Mouse (Mus musculus): ENCODE results near the gene Fmnl2.

Gene Fmnl2

DNA sequence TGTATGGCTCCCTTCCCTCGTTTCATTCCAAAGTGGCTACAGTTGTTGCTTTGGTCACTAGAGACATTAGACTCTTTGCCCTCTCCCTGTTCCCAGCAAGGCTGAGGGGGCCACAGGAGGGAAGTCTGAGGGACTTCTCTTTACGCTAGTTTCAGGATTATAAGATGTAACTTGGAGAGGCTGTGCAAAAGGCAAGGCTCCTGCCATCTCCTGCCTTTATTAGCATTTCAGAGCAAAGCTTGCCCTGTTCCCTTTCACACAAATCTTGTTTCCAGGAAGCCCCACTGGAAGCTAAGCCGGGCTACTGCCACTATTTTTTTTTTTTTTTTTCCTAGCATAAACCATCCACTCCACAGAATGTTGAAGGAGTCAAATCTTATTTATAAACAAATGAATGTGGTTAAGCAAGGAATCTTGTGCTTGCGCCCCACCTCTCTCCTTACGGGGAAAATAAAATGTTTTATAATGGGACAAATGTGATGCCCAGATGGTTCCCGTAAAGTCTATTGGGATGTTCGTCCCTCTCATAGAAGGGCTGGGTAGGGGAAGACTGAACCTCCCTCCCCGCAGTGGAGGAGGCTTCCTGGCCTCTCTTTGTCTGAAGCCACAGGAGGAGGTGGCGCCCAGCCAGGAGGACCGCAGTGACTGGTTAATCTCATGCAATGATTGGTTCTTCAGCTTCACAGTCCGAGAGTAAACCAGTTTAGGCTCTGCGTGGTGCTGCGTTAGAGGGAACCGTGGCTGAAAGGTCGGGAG lies 101.1 kb downstream of the Fmnl2 start:
- DNase-seq, result peak; percentile 91 to 93

DNA sequence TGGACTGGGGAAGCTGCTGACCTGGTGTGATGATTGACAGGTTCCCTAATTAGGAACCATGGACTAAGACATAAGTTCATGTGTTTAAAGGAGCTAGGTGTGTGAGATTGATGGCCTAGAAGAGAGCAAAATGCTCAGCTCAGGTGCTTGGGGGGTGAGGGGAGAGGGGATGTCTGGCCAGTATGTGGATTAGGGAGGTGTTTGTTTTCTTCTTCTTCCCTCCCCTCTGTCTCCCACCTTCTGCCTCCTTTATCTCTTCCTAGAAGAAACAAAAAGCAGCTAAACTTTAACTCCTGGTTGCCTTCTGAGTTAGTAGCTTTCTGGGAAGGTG lies 101.6 kb downstream of the Fmnl2 start:
- DNase-seq, result no peak

DNA sequence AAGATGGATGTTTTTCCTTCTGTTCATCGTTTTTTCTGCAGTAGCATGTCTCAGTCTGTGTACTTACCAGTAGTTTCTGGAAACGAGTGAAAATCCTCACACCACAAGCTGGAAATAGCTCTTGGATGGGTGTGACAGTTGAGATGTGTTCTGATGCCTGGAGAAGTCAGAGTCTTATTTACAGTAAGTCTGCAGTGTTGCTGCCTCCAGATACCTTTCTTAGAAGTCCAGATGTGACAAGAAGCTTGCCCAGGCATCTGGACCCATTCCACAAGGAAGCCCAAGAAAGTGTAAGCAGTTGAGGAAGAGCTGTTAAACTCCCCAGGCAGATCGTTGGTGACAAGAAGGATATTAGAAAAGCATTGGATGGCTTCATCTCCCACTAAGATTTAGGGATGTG lies 102.3 kb downstream of the Fmnl2 start:
- no peak for DNase-seq

DNA sequence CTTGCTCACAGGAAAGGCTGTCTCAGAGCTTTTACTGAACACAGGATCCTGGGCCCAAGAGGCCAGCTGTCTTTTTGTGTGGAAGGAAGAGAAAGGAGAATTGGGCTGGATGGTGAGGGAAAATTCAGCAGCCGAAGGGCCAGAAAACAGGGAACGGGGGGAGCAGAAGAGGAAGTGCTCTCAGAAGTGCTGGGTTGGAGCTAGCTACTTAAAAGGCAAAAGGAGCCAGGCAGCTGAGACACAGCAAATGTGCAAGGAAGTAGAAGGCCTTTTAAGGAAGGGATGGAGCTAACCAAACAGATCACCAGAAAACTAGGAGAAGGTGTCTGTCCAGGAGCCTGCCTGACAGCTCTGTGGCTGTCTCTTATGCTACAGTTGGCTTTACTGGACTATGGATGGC lies 103.0 kb downstream of the Fmnl2 start:
- no peak for DNase-seq

- no peak for DNase-seq
Observed at GRCm38 (mm10) chr2:52963439-52963838, 105.8 kb downstream of the Fmnl2 start.

DNA sequence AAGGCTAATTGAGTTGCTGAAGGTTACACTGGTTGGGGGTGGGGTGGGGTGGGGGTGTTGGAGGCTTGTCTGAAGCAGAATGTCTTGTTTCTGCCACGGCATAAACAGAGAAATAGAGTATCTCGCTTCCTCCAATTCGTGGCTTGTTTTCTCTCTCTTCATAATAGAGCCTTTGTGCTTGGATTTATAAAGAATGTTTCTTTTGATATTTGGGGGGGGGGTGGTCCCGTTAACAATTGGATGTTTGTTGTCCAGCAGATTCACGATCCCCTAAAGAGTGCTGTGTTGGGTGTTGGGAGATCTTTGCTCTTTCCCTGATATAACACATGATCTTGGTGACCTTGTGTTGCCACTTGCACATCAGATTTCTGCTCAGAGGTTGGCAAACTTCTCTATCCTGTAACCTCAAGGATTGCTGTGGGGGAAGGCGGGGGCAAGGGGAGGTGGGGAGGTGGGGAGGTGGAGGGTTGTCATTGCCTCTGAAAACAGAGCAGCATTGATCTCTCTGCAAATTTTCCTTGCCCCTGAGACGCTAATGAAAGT lies 106.8 kb downstream of the Fmnl2 start:
- no peak for DNase-seq

GRCm38 (mm10) chr2:52966227-52966626 lies 108.6 kb downstream of the Fmnl2 start:
- no peak for DNase-seq

DNA sequence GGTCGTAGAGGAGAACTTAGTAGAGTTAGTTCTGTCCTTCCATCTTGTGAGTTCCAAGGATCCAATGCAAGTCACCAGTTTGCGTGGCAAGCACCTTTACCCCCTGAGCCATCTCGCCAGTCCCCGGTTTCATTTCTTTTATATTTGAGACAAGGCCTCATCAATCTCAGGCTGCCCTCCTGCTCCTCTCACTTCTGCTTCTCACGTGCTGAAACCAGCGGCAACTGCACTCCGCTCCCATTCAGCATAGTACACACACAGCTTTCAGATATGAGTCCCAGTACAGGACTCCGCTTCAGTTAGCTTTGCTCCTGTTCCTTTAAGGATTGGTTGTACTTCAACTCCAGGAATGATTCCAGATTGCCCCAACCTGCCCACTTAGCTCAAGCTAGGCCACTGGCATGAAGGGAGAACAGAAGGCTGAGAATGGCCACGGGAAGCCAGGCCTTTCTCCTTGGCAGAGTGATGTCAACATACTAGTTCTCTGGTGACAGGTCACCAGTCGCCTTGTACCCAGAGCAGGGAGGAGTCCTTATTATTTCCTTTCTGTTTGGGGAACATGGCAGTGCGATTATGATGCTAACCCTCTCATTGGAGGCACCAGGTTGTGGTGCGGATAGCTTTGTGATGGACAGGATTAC lies 109.3 kb downstream of the Fmnl2 start:
- DNase-seq, result peak; percentile 61 to 62

DNA sequence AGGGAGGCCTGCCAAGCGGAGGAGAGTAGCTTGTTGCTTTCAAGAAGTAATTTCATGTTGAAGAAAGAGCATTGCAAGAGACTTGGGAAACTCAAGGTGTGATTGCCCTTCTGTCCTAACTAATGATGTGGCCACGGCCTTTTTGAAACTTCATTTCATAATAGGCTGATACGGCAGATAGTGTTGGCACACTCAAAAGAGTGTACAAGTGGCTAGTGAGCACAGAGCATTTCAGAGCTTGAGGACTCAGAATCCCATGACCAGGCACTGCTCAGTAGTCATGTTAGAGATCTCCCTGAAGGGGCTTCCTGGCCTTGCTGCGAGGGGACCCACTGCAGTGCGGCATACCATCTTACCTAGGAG lies 109.8 kb downstream of the Fmnl2 start:
- DNase-seq, result no peak

GRCm38 (mm10) chr2:52968884-52969283 lies 111.2 kb downstream of the Fmnl2 start:
- DNase-seq, result no peak

DNA sequence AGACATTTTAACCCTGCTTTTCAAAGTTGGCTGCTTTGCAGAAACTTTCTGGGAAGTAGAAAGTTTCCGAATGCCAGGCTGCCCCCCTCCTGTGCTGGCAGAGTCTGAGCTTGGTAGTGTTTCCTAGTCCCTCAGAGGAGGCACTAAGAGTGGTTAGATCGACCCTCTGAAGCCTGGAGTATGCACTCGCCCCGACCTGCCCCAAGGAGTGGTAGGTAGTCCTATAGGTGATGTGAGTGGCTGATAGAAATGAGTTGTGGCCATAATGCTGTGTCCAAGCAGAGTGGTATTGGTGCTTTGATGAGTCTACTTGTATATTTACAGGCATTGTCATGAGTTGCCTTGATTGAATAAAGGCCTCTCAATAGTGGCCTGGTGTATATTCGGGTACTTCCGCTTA lies 116.4 kb downstream of the Fmnl2 start:
- DNase-seq, result no peak

- DNase-seq, result no peak
Observed at GRCm38 (mm10) chr2:52974776-52975175, 117.1 kb downstream of the Fmnl2 start.

DNA sequence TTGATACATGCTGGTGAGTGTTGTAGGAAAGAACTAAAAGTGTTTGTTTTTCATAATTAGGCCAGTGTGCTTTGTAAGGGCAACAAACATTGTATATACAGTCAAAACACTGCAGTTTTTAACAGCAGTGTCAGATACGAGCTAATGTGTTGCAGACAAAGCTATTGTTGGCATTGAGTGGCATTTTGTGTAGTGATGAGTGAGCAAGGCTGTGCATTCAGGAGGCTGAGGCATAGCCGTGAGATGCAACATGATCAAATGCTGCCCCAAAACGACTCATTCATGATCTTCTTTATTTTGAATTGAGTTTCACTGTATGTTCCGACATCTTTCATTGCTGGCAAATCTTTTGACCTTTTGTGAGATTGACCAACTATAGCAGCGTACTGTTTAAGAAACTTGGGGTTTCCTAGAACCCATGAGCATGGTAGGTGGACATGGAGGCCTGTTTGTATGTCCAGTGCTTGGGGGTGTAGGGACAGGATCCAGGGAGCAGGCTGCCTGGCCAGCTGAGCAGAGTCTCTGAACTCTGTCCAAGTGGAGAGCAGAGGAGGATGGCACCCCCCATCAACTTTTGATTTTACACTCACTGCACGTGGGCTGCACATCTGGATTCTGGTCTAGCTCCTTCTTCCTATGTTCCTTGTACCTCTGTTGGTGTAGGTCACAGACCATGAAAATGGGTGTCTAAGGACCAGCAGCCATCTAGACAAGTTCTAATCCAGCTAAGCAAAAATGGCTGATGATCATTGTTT lies 120.4 kb downstream of the Fmnl2 start:
- no peak for DNase-seq

DNA sequence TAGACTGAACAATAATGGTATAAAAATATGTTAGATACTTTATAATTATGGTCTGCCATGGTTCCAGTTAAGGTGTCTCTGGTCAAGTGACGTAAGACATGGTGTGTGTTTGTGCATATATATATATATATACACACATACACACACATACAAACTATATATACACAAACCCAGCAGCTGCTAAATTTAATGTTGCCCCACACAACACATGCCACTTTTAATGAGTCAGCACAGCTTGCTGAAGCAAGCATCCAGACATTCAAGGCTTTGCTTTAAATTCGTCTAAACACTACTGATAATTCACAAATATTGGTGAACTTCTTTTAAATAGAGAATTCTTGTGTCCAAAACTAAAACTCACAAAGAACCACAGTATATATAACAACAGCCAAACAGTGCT lies 121.1 kb downstream of the Fmnl2 start:
- no peak for DNase-seq

- DNase-seq, result no peak
Observed at GRCm38 (mm10) chr2:52979280-52979763, 121.7 kb downstream of the Fmnl2 start.

DNA sequence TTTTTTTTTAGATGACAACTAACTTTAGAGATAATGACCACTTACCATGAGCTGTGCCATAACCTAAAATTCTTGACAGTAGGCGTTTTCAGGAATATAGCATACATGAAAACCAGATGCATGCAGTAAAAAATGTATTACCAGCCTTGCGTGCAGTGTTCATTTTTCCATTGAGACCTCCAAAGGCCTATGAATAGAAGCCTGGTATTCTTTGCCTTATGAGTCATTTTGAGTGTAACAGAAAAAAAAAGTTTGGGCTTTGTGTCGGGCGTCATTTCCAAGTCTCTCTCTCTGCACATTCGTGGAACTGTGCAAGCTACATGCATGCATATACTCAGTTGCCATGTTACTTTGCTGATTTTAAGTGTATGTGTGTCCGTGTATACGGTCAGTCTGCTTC lies 123.5 kb downstream of the Fmnl2 start:
- no peak for DNase-seq

GRCm38 (mm10) chr2:52981595-52981994 lies 123.9 kb downstream of the Fmnl2 start:
- no peak for DNase-seq

- no peak for DNase-seq
Observed at GRCm38 (mm10) chr2:52982502-52982901, 124.8 kb downstream of the Fmnl2 start.

DNA sequence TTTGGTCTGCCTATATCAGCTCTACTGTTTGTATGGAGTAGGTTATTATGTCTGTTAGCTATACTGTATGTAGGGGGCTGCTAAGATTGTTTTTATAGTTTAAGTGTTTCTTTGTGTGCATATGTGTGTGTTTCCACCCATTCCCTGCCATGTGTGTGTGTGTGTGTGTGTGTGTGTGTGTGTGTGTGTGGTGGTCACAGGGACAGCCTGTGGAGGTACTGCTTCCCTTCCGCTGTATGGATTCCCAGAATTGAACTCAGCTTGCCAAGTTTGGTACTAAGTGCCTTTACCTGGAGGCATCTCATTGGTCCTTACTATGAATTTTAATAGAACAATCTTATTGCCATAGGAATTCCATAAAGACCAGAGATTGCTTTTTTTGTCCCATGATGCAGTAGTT lies 126.9 kb downstream of the Fmnl2 start:
- DNase-seq, result no peak

GRCm38 (mm10) chr2:52985167-52985566 lies 127.5 kb downstream of the Fmnl2 start:
- DNase-seq, result peak; percentile 55 to 56

DNA sequence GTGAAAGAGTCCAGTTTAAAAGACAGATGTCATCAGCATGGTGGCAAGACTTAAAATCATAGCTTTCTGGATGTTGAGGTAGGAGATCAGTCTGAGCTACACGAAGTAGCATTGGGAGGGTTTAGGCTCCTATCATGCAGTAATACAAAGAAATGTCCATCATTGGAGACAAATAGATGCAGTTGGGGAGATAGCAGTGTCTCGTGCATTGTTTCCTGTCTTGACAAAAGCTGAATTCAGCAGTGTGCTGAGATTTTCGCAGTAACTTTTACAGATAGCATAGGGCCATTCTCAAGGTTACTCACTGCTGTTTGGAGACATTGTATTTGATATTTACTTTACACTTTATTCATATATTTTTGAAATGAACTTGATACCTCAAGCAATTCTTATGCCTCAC lies 128.7 kb downstream of the Fmnl2 start:
- no peak for DNase-seq

DNA sequence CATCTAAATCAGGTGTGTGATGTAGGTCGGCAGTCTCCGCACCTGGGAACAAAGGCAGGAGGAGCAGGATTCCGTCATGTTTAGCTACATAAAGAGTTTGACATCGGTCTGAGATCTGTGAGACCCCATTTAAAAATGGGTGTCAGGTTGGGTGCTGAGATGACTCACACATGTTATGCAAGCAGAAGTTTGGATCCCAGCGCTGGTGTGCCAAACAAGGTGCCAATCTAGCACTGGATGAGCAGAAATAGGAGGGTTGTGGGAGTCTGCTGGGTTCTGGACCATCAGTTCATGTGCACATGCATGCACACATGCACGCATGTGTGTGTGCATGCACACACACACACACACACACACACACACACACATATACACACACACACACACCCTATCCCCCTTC lies 129.4 kb downstream of the Fmnl2 start:
- no peak for DNase-seq

DNA sequence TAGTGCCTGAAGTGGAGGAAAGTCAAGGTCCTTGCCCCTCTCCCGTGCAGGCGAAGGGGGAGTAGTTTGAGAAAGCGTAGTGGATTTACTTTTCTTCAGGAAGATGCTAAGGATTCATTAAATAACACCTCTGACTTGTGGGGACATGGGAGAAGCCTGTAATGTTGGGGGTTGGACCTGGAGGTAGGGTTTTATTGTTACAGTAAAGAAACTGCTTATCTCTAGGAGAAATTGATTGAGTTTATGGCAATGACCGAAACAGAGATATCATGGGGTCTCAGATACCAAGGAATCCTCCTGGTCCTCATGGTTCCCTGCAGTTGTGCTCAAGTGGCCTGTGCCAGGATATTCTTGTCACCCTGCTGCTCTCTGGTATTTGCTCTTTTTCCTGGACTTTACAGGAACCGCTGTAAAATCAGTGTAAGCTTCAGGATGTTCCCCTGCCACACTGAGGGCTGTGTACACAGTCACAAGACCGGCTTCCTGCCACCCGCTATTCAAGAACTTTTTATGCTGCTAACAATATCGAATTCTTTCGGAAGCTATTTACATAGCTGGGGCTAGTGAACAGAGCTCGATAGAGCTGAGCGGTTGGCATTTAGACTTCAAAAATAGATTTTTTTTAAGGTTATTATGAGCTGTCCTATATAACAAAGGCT lies 130.1 kb downstream of the Fmnl2 start:
- DNase-seq, result no peak

Measured in cerebellum, postnatal 36 days (tissue).